Mouse (Mus musculus) gastrocnemius, postnatal 25 days (tissue): ENCODE measurements around the gene Ppfia2. TPM values are rescaled to one million over a fixed set of nuclear protein-coding genes. Genes with fewer than 3 reads are reported as not detected.

Experiments
- DNase-seq: peaks from one replicate; pipeline ENCODE4 v3.0.0; 2022
- total RNA-seq, 2 experiments: library from RNA; stranded (reverse); gene quantifications; 1 replicate in 1 of 2; 2 replicates in 1 of 2; pipeline ENCODE4 v1.2.3; 2021

Ppfia2 gene
- total RNA-seq, 2 experiments from 2014 or later = 0.10 to 0.16 TPM

GRCm38 (mm10) chr10:106665221-106665620 lies 195.1 kb downstream of the Ppfia2 start:
- DNase-seq = no peak

GRCm38 (mm10) chr10:106670170-106670569 lies 200.0 kb downstream of the Ppfia2 start:
- DNase-seq = no peak

GRCm38 (mm10) chr10:106681395-106681794 lies 211.3 kb downstream of the Ppfia2 start:
- DNase-seq = no peak

GRCm38 (mm10) chr10:106685519-106685918 lies 215.4 kb downstream of the Ppfia2 start:
- DNase-seq = no peak

GRCm38 (mm10) chr10:106719936-106720335 lies 249.8 kb downstream of the Ppfia2 start:
- no peak for DNase-seq

- DNase-seq = no peak
Measured at GRCm38 (mm10) chr10:106732265-106732664, 262.1 kb downstream of the Ppfia2 start.

GRCm38 (mm10) chr10:106736230-106737063 lies 266.3 kb downstream of the Ppfia2 start:
- no peak for DNase-seq

GRCm38 (mm10) chr10:106738190-106738589 lies 268.1 kb downstream of the Ppfia2 start:
- DNase-seq = no peak

- DNase-seq = no peak
Measured at GRCm38 (mm10) chr10:106744966-106745365, 274.8 kb downstream of the Ppfia2 start.

GRCm38 (mm10) chr10:106761061-106761460 lies 290.9 kb downstream of the Ppfia2 start:
- no peak for DNase-seq

- DNase-seq = no peak
Measured at GRCm38 (mm10) chr10:106763785-106764184, 293.6 kb downstream of the Ppfia2 start.

- DNase-seq = no peak
Measured at GRCm38 (mm10) chr10:106775571-106775970, 305.4 kb downstream of the Ppfia2 start.

GRCm38 (mm10) chr10:106815447-106815846 lies 345.3 kb downstream of the Ppfia2 start:
- no peak for DNase-seq

- DNase-seq = no peak
Measured at GRCm38 (mm10) chr10:106818381-106818780, 348.2 kb downstream of the Ppfia2 start.

GRCm38 (mm10) chr10:106824215-106824614 lies 354.1 kb downstream of the Ppfia2 start:
- no peak for DNase-seq

- DNase-seq = no peak
Measured at GRCm38 (mm10) chr10:106838476-106838875, 368.3 kb downstream of the Ppfia2 start.

- no peak for DNase-seq
Measured at GRCm38 (mm10) chr10:106858106-106858505, 388.0 kb downstream of the Ppfia2 start.

GRCm38 (mm10) chr10:106870233-106870632 lies 400.1 kb downstream of the Ppfia2 start:
- DNase-seq = no peak

GRCm38 (mm10) chr10:106871847-106872246 lies 401.7 kb downstream of the Ppfia2 start:
- DNase-seq = no peak

- DNase-seq = no peak
Measured at GRCm38 (mm10) chr10:106872714-106873113, 402.6 kb downstream of the Ppfia2 start.

- DNase-seq = no peak
Measured at GRCm38 (mm10) chr10:106881330-106881729, 411.2 kb downstream of the Ppfia2 start.

GRCm38 (mm10) chr10:106896351-106896750 lies 426.2 kb downstream of the Ppfia2 start:
- DNase-seq = no peak

- no peak for DNase-seq
Measured at GRCm38 (mm10) chr10:106910108-106910507, 440.0 kb downstream of the Ppfia2 start.

GRCm38 (mm10) chr10:106913032-106913431 lies 442.9 kb downstream of the Ppfia2 start:
- no peak for DNase-seq
